Mouse (Mus musculus): Measurements from ENCODE around the gene Dpp3. TPM values are rescaled to one million over a fixed set of nuclear protein-coding genes. Genes with fewer than 3 reads are reported as not detected.
"Not testable (repeated sequence)": the region's sequence is repeated elsewhere in the genome, so short reads cannot be mapped to it uniquely, and the experiment has no call there.

Gene Dpp3
- polyA plus RNA-seq (2012; ENCODE audit: insufficient read depth, insufficient read length, missing spikeins), result 39.7 and 62.7 TPM in 2 replicates

DNA sequence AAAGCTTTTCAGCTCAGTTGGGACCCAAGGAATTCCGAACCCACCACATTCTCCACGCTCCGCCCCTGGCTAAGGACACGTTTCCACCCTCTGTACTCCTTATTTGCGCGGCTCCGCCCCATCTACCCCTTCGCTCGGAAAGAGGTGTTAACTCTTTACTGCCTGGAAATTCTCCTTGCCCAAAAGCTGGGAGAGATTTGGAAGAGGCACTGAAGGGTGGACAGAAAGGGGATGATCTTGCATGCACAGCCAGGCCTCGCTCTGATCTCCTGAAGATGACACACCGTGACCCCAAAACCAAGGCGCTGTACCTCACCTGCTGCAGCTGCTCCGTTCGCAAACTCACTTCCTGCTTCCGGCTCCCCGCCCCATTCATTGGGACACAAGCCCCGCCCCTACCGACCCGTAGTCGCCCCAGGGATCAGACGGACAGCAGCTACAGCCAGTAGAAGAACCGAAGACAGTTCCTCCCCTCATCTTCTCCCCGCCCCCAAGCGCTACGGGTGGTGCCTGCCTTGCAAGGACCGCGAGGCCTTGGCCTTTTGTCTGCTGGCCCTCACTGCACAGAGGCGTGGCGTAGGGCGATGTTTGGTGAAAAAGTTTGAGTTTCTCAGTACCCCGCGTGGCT lies at the start of gene Dpp3:
Gene Dpp3, minus strand, starts transcription at position 384 of the 628 bp plus-strand sequence.
- Histone ChIP-seq H3K27ac (ENCODE audit: insufficient read depth, low read depth, low read length) (peak within 1 kb of the TSS; percentile 41), H3K4me3 (ENCODE audit: insufficient read depth, low read length) (peak within 1 kb of the TSS; percentile 80), H3K4me1 (ENCODE audit: control insufficient read depth, insufficient read depth, low read length) (peaks cover 30% of the 10 kb centered on the region)
- TF ChIP-seq CTCF (IDR thresholded peaks at IDR 0.05; ENCODE audit: low read depth, low read length), result no peak
- TF ChIP-seq POLR2A (IDR thresholded peaks at IDR 0.05; ENCODE audit: borderline replicate concordance, low read depth, low read length), result peak; percentile 64

DNA sequence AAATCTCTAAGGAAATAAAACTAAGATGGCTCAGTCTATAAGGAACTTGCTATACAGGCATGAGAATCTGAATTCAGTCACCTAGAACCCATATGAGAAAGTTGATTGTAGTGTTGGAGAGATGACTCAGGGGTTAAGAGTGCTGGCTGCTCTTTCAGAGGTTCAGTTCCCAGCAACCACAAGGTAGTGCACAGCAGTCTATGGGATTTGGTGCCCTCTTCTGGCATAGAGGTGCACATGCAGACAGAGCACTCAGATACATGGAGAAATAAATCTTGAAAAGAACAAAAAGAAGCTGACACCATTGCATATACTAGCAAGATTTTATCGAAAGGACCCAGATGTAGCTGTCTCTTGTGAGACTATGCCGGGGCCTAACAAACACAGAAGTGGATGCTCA lies 40.1 kb upstream of the Dpp3 start:
- peaks cover 2% of the 10 kb centered on the region; the same call in 1 of the 2 replicates for H3K4me1 ChIP-seq (ENCODE audit: control insufficient read depth, insufficient read depth, low read length)
- no peak overlapping the region for H3K27ac ChIP-seq (ENCODE audit: insufficient read depth, low read depth, low read length)
- H3K4me3 ChIP-seq (ENCODE audit: insufficient read depth, low read length), result no peak overlapping the region
- TF ChIP-seq CTCF (IDR thresholded peaks at IDR 0.05; ENCODE audit: low read depth, low read length) (no peak), POLR2A (IDR thresholded peaks at IDR 0.05; ENCODE audit: borderline replicate concordance, low read depth, low read length) (no peak)

DNA sequence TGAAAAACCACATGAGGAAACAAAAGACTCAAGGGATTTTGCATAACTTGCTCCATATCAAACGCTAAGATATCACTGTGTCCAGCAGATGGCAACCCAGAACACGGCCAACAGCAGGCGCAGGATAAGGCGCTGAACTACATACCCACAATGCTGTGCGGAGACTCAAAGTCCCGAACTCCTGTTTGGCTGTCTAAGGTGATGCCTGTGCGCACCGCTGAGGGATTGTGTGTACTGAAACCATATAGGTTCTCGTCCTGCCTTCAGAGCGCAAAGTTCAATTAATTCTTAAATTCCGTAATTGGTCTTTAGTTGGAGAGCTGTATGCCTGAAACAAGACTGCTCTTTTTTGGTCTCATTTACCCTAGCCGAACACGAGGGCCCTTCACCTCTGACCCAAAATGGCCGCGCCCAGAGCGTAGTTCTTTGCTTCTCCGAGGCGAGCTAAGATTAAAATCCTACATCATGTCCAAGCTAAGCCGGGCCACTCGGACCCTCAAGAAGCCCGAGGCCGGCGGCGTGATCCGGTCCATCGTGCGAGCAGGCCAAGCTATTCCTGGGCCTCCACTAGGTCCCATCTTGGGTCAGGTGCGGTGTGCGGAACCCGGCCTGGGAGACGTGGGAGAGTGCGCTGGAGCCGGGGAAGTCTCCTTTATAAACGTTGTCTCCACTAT lies 34.0 kb upstream of the Dpp3 start, which contains the start of gene Mrpl11:
Gene Mrpl11, plus strand, starts transcription at position 220 of the 674 bp plus-strand sequence.
- peak within 1 kb of the TSS; percentile 89 for H3K4me3 ChIP-seq (ENCODE audit: insufficient read depth, low read length)
- TF ChIP-seq CTCF (IDR thresholded peaks at IDR 0.05; ENCODE audit: low read depth, low read length) (0 out of 2 replicates have a peak, but pooled peaks have one; percentile 24), POLR2A (IDR thresholded peaks at IDR 0.05; ENCODE audit: borderline replicate concordance, low read depth, low read length) (no peak)
- H3K27ac ChIP-seq (ENCODE audit: insufficient read depth, low read depth, low read length), result peak within 1 kb of the TSS; percentile 68
- H3K4me1 ChIP-seq (ENCODE audit: control insufficient read depth, insufficient read depth, low read length), result peaks cover 9% of the 10 kb centered on the region

DNA sequence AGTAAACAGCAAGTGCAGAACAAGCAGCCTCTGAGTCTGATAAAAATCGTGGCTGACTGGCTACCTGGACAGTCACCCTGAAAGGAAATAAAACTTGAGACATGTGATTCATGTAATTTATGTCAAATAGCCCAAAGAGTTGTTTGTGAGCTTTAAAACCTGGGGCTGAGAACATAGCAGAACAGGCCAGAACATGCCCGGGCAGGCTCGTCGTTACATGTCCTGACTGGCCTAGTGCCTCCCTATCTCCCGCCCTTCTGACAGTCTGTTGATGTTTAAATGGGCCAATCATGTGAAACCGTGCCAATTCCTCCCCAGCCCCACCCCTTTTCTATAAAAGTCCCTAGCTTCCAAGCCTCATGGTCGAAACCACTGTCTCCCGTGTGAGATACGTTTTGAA lies 20.6 kb upstream of the Dpp3 start:
- H3K27ac ChIP-seq (ENCODE audit: insufficient read depth, low read depth, low read length); H3K4me1 ChIP-seq (ENCODE audit: control insufficient read depth, insufficient read depth, low read length); H3K4me3 ChIP-seq (ENCODE audit: insufficient read depth, low read length): not testable (repeated sequence)

DNA sequence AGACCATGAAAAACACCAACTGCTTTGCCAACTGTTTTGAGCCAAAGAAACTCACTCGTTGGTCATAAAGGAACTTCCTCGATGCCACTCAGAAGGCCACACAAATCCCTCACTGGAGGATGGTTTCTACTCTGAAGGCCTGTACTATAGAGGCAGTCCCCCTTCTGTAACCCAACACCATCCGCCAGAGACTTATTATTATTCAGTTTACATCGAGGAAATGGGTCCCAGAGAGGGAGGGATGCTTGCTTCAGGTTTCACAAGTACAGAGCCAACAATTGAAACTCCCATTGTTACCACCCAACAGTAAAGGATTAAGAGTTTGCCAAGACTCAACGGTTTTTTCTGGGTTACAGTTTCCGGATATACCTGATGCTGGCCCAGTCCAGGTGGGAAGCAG lies 17.5 kb upstream of the Dpp3 start:
- TF ChIP-seq POLR2A (IDR thresholded peaks at IDR 0.05; ENCODE audit: borderline replicate concordance, low read depth, low read length), result no peak
- H3K4me1 ChIP-seq (ENCODE audit: control insufficient read depth, insufficient read depth, low read length), result peaks cover 4% of the 10 kb centered on the region
- H3K4me3 ChIP-seq (ENCODE audit: insufficient read depth, low read length), result no peak overlapping the region
- no peak overlapping the region for H3K27ac ChIP-seq (ENCODE audit: insufficient read depth, low read depth, low read length)

DNA sequence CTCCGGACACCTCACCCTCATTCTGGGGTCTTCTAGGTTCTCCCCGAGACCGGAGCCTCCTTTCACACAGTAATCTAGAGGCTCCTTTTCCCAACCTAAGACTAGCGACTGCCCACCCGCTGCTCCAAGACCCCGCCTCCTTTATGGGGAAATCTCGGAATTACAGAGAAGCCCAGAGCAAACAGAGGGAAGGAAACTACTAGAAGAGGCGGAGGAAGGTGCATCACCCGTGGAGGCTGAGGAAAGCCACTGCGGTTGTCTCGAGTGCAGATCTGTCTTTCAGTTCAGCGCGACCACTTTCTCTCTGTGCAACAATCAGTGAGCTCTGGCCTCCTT lies 15.1 kb upstream of the Dpp3 start:
- Histone ChIP-seq H3K4me1 (ENCODE audit: control insufficient read depth, insufficient read depth, low read length) (peaks cover 4% of the 10 kb centered on the region), H3K27ac (ENCODE audit: insufficient read depth, low read depth, low read length) (no peak overlapping the region), H3K4me3 (ENCODE audit: insufficient read depth, low read length) (peak overlapping the region; percentile 58)
- TF ChIP-seq CTCF (IDR thresholded peaks at IDR 0.05; ENCODE audit: low read depth, low read length) (no peak), POLR2A (IDR thresholded peaks at IDR 0.05; ENCODE audit: borderline replicate concordance, low read depth, low read length) (no peak)

DNA sequence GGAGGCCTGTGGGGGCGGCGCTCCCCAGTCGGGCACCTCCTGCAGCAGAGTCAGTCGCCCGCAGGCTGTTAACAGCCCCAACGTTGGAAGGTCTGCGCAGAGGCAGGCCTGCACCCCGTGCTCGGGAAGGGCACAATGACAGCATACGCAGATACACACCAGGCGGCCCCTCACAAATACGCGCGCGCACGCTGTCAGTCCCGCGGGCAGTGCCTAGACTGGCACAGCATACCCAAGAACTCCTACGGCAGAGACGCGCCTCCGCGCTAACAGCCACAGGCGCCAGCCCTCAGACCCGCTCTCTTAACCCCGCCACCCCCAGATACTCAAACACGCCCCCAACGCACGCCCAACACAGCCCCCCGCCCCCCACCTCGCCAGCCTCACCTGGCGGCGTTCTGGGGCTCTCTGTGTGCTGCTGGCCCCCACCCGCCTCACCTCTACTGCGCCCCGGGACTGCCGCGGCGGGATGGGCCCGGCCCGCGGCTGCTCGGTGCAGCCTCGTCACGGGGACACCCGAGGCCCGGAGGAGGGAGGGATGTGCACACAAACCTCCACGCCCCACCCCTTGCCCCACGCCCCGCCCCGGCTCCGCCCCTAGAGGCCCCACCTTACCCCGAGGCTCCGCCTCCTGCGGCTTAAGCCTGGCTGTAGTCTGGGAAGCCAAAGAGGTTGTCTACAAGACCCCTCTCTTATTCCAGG lies 14.6 kb upstream of the Dpp3 start, which contains the start of gene Peli3:
Gene Peli3, minus strand, starts transcription at position 577 of the 702 bp plus-strand sequence.
- Histone ChIP-seq H3K27ac (ENCODE audit: insufficient read depth, low read depth, low read length) (no peak within 1 kb of the TSS), H3K4me1 (ENCODE audit: control insufficient read depth, insufficient read depth, low read length) (peaks cover 4% of the 10 kb centered on the region), H3K4me3 (ENCODE audit: insufficient read depth, low read length) (peak within 1 kb of the TSS; percentile 58)
- TF ChIP-seq POLR2A (IDR thresholded peaks at IDR 0.05; ENCODE audit: borderline replicate concordance, low read depth, low read length), result no peak
- TF ChIP-seq CTCF (IDR thresholded peaks at IDR 0.05; ENCODE audit: low read depth, low read length), result no peak

DNA sequence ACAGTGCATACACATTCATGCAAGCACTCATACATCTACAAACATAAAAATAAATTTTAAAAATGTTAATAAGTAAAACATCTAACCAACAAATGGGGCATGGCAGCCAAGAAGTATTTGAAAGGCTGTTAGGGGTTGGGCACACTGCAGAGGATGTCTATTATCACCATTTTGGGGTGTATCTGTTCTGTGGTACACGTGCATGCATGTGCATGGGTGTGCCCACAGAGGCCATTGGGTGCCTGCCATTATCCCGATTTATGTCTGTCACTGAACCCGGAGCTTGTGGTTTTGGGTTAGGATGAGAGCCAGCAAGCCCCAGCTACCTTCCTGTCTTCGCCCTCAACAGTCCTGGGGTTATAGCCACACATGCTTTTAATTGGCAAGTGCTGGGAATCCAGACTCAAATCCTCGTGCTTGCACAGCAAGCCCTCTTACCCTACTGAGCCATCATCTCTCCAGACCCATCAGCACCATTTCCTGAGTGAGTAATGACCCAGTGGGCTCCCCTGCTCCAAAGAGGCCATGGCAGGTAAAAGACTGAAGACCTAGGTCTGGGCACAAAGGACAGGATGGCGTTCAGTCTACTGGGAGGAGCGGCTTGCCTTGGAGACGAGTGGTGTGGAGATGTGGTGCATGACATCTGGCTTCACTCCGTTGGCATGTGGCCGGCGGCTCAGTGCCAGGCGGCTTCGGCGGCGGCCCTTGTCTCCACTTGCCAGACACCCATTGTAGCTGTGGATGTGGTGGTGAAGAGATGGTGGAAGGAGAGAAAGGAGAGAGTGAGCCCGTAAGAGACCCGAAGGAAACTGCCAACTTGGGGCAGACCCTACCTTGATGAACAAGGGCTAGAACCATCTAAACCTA lies 9.6 kb upstream of the Dpp3 start:
- no peak overlapping the region for H3K27ac ChIP-seq (ENCODE audit: insufficient read depth, low read depth, low read length)
- TF ChIP-seq POLR2A (IDR thresholded peaks at IDR 0.05; ENCODE audit: borderline replicate concordance, low read depth, low read length) (no peak), CTCF (IDR thresholded peaks at IDR 0.05; ENCODE audit: low read depth, low read length) (no peak)
- H3K4me3 ChIP-seq (ENCODE audit: insufficient read depth, low read length), result no peak overlapping the region
- H3K4me1 ChIP-seq (ENCODE audit: control insufficient read depth, insufficient read depth, low read length), result no peaks in the 10 kb centered on the region

DNA sequence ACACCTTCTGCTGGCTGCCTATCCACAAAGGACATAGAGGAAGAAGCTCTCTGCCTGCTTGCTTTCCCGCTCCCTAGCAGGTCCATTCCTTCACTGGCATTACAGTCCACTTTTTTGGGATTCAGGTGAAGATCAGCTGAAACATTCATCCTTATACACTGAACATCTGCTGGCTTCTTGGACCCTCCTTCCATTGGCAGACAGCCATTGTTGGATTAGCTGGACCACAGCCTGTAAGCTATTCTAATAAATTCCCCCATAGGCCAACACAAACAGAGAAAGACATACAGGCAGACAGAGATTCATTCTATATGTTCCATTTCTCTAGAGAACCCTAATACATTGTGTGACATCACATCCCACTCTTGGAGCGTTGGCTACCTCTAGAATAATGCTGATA lies 8.8 kb upstream of the Dpp3 start:
- TF ChIP-seq CTCF (IDR thresholded peaks at IDR 0.05; ENCODE audit: low read depth, low read length) (no peak), POLR2A (IDR thresholded peaks at IDR 0.05; ENCODE audit: borderline replicate concordance, low read depth, low read length) (no peak)
- Histone ChIP-seq H3K27ac (ENCODE audit: insufficient read depth, low read depth, low read length) (no peak overlapping the region), H3K4me3 (ENCODE audit: insufficient read depth, low read length) (no peak overlapping the region), H3K4me1 (ENCODE audit: control insufficient read depth, insufficient read depth, low read length) (no peaks in the 10 kb centered on the region)

Data from bone marrow macrophage, adult 2 months (primary cell).